In genomic region chr19:24063585-24063984, GRCm38 (mm10) we compare ENCODE assay signal across 26 mouse cellular contexts. TPM values are rescaled to one million over a fixed set of nuclear protein-coding genes. Genes with fewer than 3 reads are reported as not detected.
"Had no signal": no experiment of that assay in that cellular context is flagged by ENCODE, and none has a peak within 500 bp of the region (broad histone marks: within the 10 kb centered on the region; RNA-seq: fewer than 3 reads in every experiment).

No protein-coding gene starts in this region.

- H3K4me3 ChIP-seq: gastrocnemius, adult 2 months; heart, adult 2 months; heart, embryonic 13.5 days; heart, embryonic 15.5 days; hindbrain, embryonic 10.5 days; hindbrain, embryonic 12.5 days; limb, embryonic 10.5 days; limb, embryonic 12.5 days; liver, embryonic 13.5 days had no signal

- H3K4me2 ChIP-seq: heart, embryonic 11.5 days; heart, embryonic 13.5 days; heart, embryonic 15.5 days; hindbrain, embryonic 12.5 days; hindbrain, embryonic 14.5 days; limb, embryonic 12.5 days; liver, embryonic 11.5 days; liver, embryonic 13.5 days had no signal

- H3K4me1 ChIP-seq: hindbrain, embryonic 12.5 days; limb, embryonic 10.5 days; limb, embryonic 12.5 days; liver, embryonic 13.5 days had no signal

- H3K36me3 ChIP-seq: heart, embryonic 13.5 days; heart, embryonic 15.5 days; hindbrain, embryonic 10.5 days; hindbrain, embryonic 12.5 days; limb, embryonic 10.5 days; limb, embryonic 12.5 days; liver, embryonic 13.5 days had no signal

- H3K27ac ChIP-seq: gastrocnemius, adult 2 months; heart, adult 2 months; heart, embryonic 13.5 days; heart, embryonic 15.5 days; hindbrain, embryonic 10.5 days; hindbrain, embryonic 12.5 days; hindbrain, embryonic 14.5 days; limb, embryonic 10.5 days; limb, embryonic 12.5 days; liver, embryonic 13.5 days had no signal

- H3K27me3 ChIP-seq: heart, embryonic 13.5 days; heart, embryonic 15.5 days; hindbrain, embryonic 12.5 days; limb, embryonic 12.5 days; liver, embryonic 13.5 days had no signal

- H3K9ac ChIP-seq: heart, embryonic 13.5 days; heart, embryonic 15.5 days; hindbrain, embryonic 12.5 days; hindbrain, embryonic 14.5 days; limb, embryonic 12.5 days; liver, embryonic 13.5 days had no signal

- ATAC-seq: hindbrain, embryonic 16.5 days; inflammation-experienced regulatory T-cells, adult 6 months had no signal

- DNase-seq: gastrocnemius, adult 2 months; gastrocnemius, postnatal 10 days; gastrocnemius, postnatal 25 days; heart, adult 2 months; heart, postnatal 4 days; kidney, adult 18-20 months; kidney, adult 8-10 months; kidney, postnatal 10 days; kidney, postnatal 25 days; kidney, postnatal 4 days; layer of hippocampus, adult 9-11 months; layer of hippocampus, postnatal 36 days; liver; liver, embryonic 13.5 days had no signal

- H3K9me3 ChIP-seq: heart, embryonic 13.5 days; heart, embryonic 15.5 days; hindbrain, embryonic 10.5 days; hindbrain, embryonic 12.5 days; limb, embryonic 10.5 days; limb, embryonic 12.5 days; liver, embryonic 13.5 days had no signal

RNA-seq across cellular contexts. Expression of gene Fam189a2, which starts 32.8 kb away (rescaled TPM):
- total RNA-seq: granulocyte monocyte progenitor cell, adult 5-6 weeks had no signal
- polyA plus RNA-seq: inflammation-experienced regulatory T-cells, adult 6 months had no signal
